Comparison of ENCODE assay signal across 8 mouse cellular contexts in genomic region chr19:36926553-36927236, GRCm38 (mm10). TPM values are rescaled to one million over a fixed set of nuclear protein-coding genes. Genes with fewer than 3 reads are reported as not detected.
A peak's percentile ranks its signal among the peaks of the same experiment; 100 is the strongest.
DNase-seq lines count a peak whose midpoint lies in the region; ATAC-seq and TF ChIP-seq lines count a peak whose summit lies in the region.

No protein-coding gene starts in this region.

- H3K27me3 ChIP-seq in hindbrain, embryonic 11.5 days (ENCODE audit: control insufficient read depth, insufficient read depth, low read length): no peaks in the 10 kb centered on the region
- no peaks in the 10 kb centered on the region for H3K27me3 ChIP-seq in midbrain, embryonic 11.5 days (ENCODE audit: control insufficient read depth, insufficient read depth, low read length)

- H3K4me3 ChIP-seq in layer of hippocampus, adult 2 months: peak overlapping the region; percentile 91
- H3K4me3 ChIP-seq in hindbrain, embryonic 11.5 days (ENCODE audit: low read depth, low read length): peak overlapping the region; percentile 96
- H3K4me3 ChIP-seq in midbrain, embryonic 11.5 days (ENCODE audit: low read depth, low read length): peak overlapping the region; percentile 96

- H3K27ac ChIP-seq in layer of hippocampus, adult 2 months: peak overlapping the region; percentile 92
- H3K27ac ChIP-seq in hindbrain, embryonic 11.5 days (ENCODE audit: low read depth, low read length): peak overlapping the region; percentile 86
- peak overlapping the region; percentile 79 for H3K27ac ChIP-seq in midbrain, embryonic 11.5 days (ENCODE audit: low read depth, low read length)

- DNase-seq in layer of hippocampus, adult 2 months (ENCODE audit: low spot score in 2 of 2): no peak
- no peak for DNase-seq in layer of hippocampus, postnatal 36 days
- peak; percentile 43 for DNase-seq in brain, adult 2 months (ENCODE audit: low read depth, low spot score)
- peak; percentile 31 for DNase-seq in hindbrain, embryonic 11.5 days (ENCODE audit: low spot score)
- peak; percentile 92 for DNase-seq in midbrain, embryonic 11.5 days (ENCODE audit: low spot score, missing footprints)
- no peak for DNase-seq in urinary bladder, postnatal 4 days (ENCODE audit: low spot score in 2 of 2)
- DNase-seq in thymus, postnatal 36 days: no peak
- no peak for DNase-seq in lung, postnatal 25 days (ENCODE audit: low spot score)

- H3K9ac ChIP-seq in hindbrain, embryonic 11.5 days (ENCODE audit: low read depth, low read length): peak overlapping the region; percentile 92
- H3K9ac ChIP-seq in midbrain, embryonic 11.5 days (ENCODE audit: low read length): peak overlapping the region; percentile 92

- H3K4me2 ChIP-seq in hindbrain, embryonic 11.5 days (replicated peaks; ENCODE audit: low read depth, low read length): peak overlapping the region; percentile 57
- H3K4me2 ChIP-seq in midbrain, embryonic 11.5 days: peak overlapping the region; percentile 42

- 2% methylated on average over 26 of the region's 26 CpGs for WGBS in hindbrain, embryonic 11.5 days
- 2% methylated on average over 26 of the region's 26 CpGs for WGBS in midbrain, embryonic 11.5 days

- H3K4me1 ChIP-seq in hindbrain, embryonic 11.5 days (replicated peaks; ENCODE audit: control insufficient read depth, insufficient read depth, low read length): peaks cover 3% of the 10 kb centered on the region; the same call in 1 of the 2 replicates
- H3K4me1 ChIP-seq in midbrain, embryonic 11.5 days (ENCODE audit: control insufficient read depth, insufficient read depth, low read length): peaks cover 6% of the 10 kb centered on the region; the same call in 1 of the 2 replicates

- no peak for ATAC-seq in hindbrain, embryonic 11.5 days (ENCODE audit: low FRiP score)
- ATAC-seq in midbrain, embryonic 11.5 days (ENCODE audit: low FRiP score): no peak

- H3K36me3 ChIP-seq in hindbrain, embryonic 11.5 days (ENCODE audit: control insufficient read depth, insufficient read depth, low read length): no peaks in the 10 kb centered on the region
- H3K36me3 ChIP-seq in midbrain, embryonic 11.5 days (ENCODE audit: control insufficient read depth, insufficient read depth, low read length): no peaks in the 10 kb centered on the region

- no peaks in the 10 kb centered on the region for H3K9me3 ChIP-seq in hindbrain, embryonic 11.5 days (ENCODE audit: control insufficient read depth, low read length)
- no peaks in the 10 kb centered on the region for H3K9me3 ChIP-seq in midbrain, embryonic 11.5 days (ENCODE audit: control insufficient read depth, low read length)

- no peak for TF ChIP-seq CTCF in layer of hippocampus, adult 2 months (conservative IDR thresholded peaks at IDR 0.05)

RNA-seq across cellular contexts. Expression of gene Btaf1, which starts 0.8 kb away (rescaled TPM):
- total RNA-seq in layer of hippocampus, adult 2 months (2021): 10 to 100 TPM; 23.9 to 33.4 TPM
- 10 to 100 TPM; 27.4 to 28.6 TPM for total RNA-seq in layer of hippocampus, postnatal 36 days (2021)
- polyA plus RNA-seq in hindbrain, embryonic 11.5 days (2014; fragmentation: Nextera tagmentation; extraction: Ambion mirVana): 19.0 and 20.2 TPM in 2 replicates
- 20.9 and 21.9 TPM in 2 replicates for polyA plus RNA-seq in midbrain, embryonic 11.5 days (2014; fragmentation: Nextera tagmentation; extraction: Ambion mirVana)

RNA-seq across cellular contexts. Expression of gene Fgfbp3, which starts 7.3 kb away (rescaled TPM):
- 1 to 10 TPM; 6.9 to 9.0 TPM for total RNA-seq in layer of hippocampus, adult 2 months (2021)
- 1 to 10 TPM; 6.4 to 7.5 TPM for total RNA-seq in layer of hippocampus, postnatal 36 days (2021)
- 28.3 and 33.0 TPM in 2 replicates for polyA plus RNA-seq in hindbrain, embryonic 11.5 days (2014; fragmentation: Nextera tagmentation; extraction: Ambion mirVana)
- 41.8 and 45.9 TPM in 2 replicates for polyA plus RNA-seq in midbrain, embryonic 11.5 days (2014; fragmentation: Nextera tagmentation; extraction: Ambion mirVana)

Comparison
In these comparisons a context has a peak if more than half of its experiments do, and no peak if none do; other contexts are left out.
1. DNase-seq: peak in brain, adult 2 months (single experiment), hindbrain, embryonic 11.5 days (single experiment) and midbrain, embryonic 11.5 days (single experiment); none in layer of hippocampus, adult 2 months (0 of 2), layer of hippocampus, postnatal 36 days (0 of 2), urinary bladder, postnatal 4 days (0 of 2), thymus, postnatal 36 days (0 of 2) and lung, postnatal 25 days (single experiment).
2. Peak in every context shown above with its lines, with median percentiles within 50 percentile points of each other: H3K27ac ChIP-seq and H3K4me3 ChIP-seq.